Mouse (Mus musculus): ENCODE measurements around the gene Man1c1. TPM values are rescaled to one million over a fixed set of nuclear protein-coding genes. Genes with fewer than 3 reads are reported as not detected.

Man1c1 gene
- polyA plus RNA-seq, 1 experiment from 2014 or later: 4.1 TPM

DNA sequence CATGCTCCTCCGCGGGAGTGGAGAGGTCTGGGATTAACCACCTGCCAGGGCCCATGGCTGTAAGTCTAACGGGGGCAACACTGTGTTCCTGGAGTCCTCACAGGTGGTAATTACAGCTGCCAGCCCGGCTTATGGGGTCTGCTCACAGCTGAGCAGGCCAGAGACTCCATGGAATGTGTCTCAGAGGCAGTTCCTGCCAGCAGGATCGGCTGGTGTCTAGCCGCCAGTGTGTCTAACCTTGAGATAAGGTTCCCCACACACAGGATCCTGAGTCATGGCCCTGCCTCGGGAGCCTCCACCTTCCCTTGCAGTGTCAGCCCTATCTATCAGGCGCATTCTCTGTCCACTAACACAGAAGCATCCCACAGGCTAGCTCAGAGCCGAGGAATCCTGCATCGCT is 41.0 kb downstream of the Man1c1 start:
- DNase-seq (ENCODE audit: low spot score): no peak
- H3K9ac ChIP-seq (ENCODE audit: low read depth, low read length): no peak overlapping the region
- peak; percentile 68 for ATAC-seq (replicated peaks; ENCODE audit: low FRiP score)

DNA sequence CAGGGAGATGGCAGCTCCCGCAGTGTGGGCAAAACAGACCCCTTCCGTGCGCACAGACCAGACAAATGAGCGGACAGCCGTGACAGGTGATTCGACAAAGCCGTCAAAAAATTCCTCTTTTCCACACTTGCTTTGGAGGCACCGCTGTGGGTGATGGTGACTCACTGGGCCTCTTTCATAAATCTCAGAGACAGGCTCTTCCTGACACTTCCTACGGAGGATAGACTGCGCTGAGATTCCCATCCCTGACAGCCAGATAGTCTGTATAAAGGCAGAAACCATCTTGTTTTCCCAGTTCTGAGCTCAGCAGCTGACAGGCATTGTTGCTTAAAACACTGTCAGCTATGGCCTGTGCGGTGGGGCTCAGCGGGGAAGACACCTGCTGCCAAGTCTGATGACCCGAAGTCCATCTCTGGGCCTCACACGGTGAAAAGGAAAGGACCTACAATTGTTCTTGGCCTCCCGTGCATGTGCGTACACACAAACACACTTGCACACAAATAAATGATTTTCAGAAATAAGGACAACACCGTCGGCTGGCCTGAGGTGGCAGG is 43.4 kb downstream of the Man1c1 start:
- no peak for ATAC-seq (replicated peaks; ENCODE audit: low FRiP score)
- Histone ChIP-seq H3K27ac (ENCODE audit: low read depth, low read length) (no peak overlapping the region), H3K36me3 (ENCODE audit: control insufficient read depth, insufficient read depth, low read length) (no peaks in the 10 kb centered on the region), H3K4me1 (replicated peaks; ENCODE audit: control insufficient read depth, insufficient read depth, low read length) (peaks cover 19% of the 10 kb centered on the region), H3K4me3 (ENCODE audit: low read depth, low read length) (no peak overlapping the region), H3K9ac (ENCODE audit: low read depth, low read length) (no peak overlapping the region), H3K4me2 (no peak overlapping the region), H3K27me3 (replicated peaks; ENCODE audit: control insufficient read depth, insufficient read depth, low read length) (peaks cover 4% of the 10 kb centered on the region; the same call in 1 of the 2 replicates), H3K9me3 (ENCODE audit: control insufficient read depth, low read length) (no peaks in the 10 kb centered on the region)
- WGBS: 71% methylated on average over 18 of the region's 18 CpGs
- DNase-seq (ENCODE audit: low spot score): no peak

More for the DNA sequence above, 41.0 kb downstream of the Man1c1 start:
- Histone ChIP-seq H3K4me3 (ENCODE audit: low read depth, low read length) (no peak overlapping the region), H3K27ac (ENCODE audit: low read depth, low read length) (no peak overlapping the region; the same call in 1 of the 2 replicates), H3K4me2 (no peak overlapping the region), H3K36me3 (ENCODE audit: control insufficient read depth, insufficient read depth, low read length) (no peaks in the 10 kb centered on the region), H3K27me3 (replicated peaks; ENCODE audit: control insufficient read depth, insufficient read depth, low read length) (peaks cover 4% of the 10 kb centered on the region; the same call in 1 of the 2 replicates), H3K4me1 (replicated peaks; ENCODE audit: control insufficient read depth, insufficient read depth, low read length) (peaks cover 19% of the 10 kb centered on the region), H3K9me3 (ENCODE audit: control insufficient read depth, low read length) (no peaks in the 10 kb centered on the region)
- 22% methylated on average over 10 of the region's 10 CpGs for WGBS

DNA sequence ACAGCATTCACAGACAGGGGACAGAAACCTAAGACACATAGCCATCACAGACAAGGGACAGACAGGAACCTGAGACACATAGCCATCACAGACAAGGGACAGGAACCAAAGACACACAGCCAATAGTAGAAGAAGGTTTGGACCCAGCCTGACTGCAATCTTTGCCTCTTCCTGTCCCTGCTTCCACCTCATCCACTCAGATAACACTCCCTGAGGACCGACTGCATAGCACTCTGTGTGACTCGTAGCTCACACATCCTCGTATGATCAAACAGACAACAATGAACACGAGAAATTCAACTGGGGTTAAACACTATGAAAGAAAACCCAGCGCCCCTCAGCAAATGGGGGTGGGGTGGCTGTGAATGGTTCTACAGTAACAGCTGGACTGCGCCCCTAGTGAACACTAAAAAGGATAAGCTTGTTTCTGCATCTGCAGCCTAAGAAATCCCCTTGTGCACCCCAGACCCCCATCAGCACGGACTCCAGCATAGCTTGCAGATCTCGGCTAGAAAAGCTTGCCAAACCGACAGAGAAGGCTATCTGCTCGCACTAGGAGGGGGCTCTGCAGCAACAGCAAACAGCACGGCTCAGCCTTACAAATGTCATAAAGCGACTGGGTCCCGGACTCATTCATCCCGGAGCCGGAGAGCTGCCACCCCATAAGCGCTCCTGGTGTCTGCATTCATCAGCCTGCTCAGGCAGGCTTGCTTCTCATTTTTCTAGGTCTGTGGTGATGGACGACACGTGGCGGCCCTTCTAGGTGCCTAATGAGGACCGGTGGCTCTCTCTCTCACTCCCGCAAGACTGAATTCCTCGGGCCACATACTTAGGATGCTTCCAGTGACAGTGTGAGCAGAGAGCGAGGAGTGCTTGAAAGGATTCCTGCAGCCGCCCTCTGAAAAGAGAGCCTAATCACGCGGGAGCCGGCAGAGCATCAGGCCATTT is 44.5 kb downstream of the Man1c1 start:
- ATAC-seq (replicated peaks; ENCODE audit: low FRiP score): no peak
- no peak for DNase-seq (ENCODE audit: low spot score)
- no peaks in the 10 kb centered on the region for H3K9me3 ChIP-seq (ENCODE audit: control insufficient read depth, low read length)
- no peaks in the 10 kb centered on the region for H3K36me3 ChIP-seq (ENCODE audit: control insufficient read depth, insufficient read depth, low read length)
- H3K27me3 ChIP-seq (replicated peaks; ENCODE audit: control insufficient read depth, insufficient read depth, low read length): peaks cover 4% of the 10 kb centered on the region; the same call in 1 of the 2 replicates
- H3K27ac ChIP-seq (ENCODE audit: low read depth, low read length): no peak overlapping the region
- peak overlapping the region; percentile 41 for H3K4me2 ChIP-seq
- H3K4me3 ChIP-seq (ENCODE audit: low read depth, low read length): no peak overlapping the region
- H3K9ac ChIP-seq (ENCODE audit: low read depth, low read length): no peak overlapping the region
- H3K4me1 ChIP-seq (replicated peaks; ENCODE audit: control insufficient read depth, insufficient read depth, low read length): peaks cover 19% of the 10 kb centered on the region
- 48% methylated on average over 27 of the region's 27 CpGs for WGBS

DNA sequence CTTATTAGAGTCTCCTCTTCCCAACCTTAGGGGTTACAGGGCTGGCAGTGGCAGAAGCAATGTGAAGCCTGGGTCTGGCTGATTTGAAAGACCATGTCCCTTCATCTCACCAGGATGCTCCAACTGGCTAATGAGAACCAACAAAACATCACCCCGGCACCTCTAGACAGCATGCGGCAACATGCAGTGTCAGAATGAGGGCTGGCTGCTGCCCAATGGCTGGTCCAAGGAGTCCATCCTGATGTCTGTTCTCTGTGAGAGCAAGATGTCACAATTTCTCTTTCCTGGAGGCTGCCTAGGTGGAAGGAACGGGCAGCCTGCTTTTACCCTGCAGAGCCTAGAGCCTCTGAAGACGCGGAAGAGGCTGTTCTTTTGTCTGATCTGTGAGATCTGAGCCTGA is 46.6 kb downstream of the Man1c1 start:
- 77% methylated on average over 5 of the region's 5 CpGs for WGBS
- Histone ChIP-seq H3K27ac (ENCODE audit: low read depth, low read length) (no peak overlapping the region), H3K36me3 (ENCODE audit: control insufficient read depth, insufficient read depth, low read length) (no peaks in the 10 kb centered on the region), H3K27me3 (replicated peaks; ENCODE audit: control insufficient read depth, insufficient read depth, low read length) (peaks cover 4% of the 10 kb centered on the region; the same call in 1 of the 2 replicates), H3K4me2 (no peak overlapping the region), H3K4me1 (replicated peaks; ENCODE audit: control insufficient read depth, insufficient read depth, low read length) (peaks cover 10% of the 10 kb centered on the region), H3K4me3 (ENCODE audit: low read depth, low read length) (no peak overlapping the region), H3K9ac (ENCODE audit: low read depth, low read length) (no peak overlapping the region), H3K9me3 (ENCODE audit: control insufficient read depth, low read length) (no peaks in the 10 kb centered on the region)
- DNase-seq (ENCODE audit: low spot score): no peak
- ATAC-seq (replicated peaks; ENCODE audit: low FRiP score): no peak

DNA sequence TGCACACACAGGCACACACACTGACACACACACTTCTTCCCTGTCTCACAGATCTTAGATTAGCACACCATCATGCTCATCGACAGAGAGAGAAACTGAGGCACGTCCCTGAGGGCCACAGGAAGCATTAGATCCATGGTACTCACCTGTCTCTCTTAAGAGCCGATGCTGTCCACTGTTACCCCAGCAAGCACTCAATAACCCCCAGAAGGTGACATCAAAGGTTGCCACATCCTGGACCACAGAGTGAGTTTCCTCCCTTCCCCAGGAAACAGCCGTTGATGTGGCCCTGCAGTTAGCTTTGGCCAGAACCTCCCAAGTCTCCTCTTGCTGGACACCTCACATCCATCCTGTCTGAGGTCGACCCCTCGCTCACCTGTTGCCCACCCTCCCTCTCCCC is 49.7 kb downstream of the Man1c1 start:
- Histone ChIP-seq H3K4me1 (replicated peaks; ENCODE audit: control insufficient read depth, insufficient read depth, low read length) (peaks cover under 1% of the 10 kb centered on the region; the same call in 1 of the 2 replicates), H3K4me3 (ENCODE audit: low read depth, low read length) (no peak overlapping the region), H3K27ac (ENCODE audit: low read depth, low read length) (no peak overlapping the region), H3K9me3 (ENCODE audit: control insufficient read depth, low read length) (no peaks in the 10 kb centered on the region), H3K9ac (ENCODE audit: low read depth, low read length) (no peak overlapping the region), H3K36me3 (ENCODE audit: control insufficient read depth, insufficient read depth, low read length) (no peaks in the 10 kb centered on the region), H3K4me2 (no peak overlapping the region), H3K27me3 (replicated peaks; ENCODE audit: control insufficient read depth, insufficient read depth, low read length) (no peaks in the 10 kb centered on the region)
- no peak for DNase-seq (ENCODE audit: low spot score)
- WGBS: 61% methylated on average over 6 of the region's 6 CpGs
- no peak for ATAC-seq (replicated peaks; ENCODE audit: low FRiP score)

DNA sequence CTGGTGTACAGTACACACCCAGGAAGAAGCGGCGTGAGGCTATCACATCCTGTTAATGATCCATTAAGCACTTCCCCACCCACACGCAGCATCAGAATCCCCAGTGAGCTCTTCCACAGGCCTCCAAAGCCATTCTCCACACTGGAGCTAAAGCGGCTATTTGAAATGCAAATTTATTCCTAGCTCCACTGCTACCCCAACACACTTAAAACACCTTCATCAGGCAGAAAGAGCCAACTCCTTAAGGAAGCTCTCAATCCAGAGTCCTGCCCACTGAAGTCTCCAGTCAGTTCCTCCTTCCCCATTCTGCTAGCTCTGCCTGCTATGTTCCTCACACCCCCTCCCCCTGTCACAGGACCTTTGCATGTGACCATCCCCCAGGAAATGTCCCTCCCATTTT is 51.4 kb downstream of the Man1c1 start:
- no peak overlapping the region for H3K27ac ChIP-seq (ENCODE audit: low read depth, low read length)
- H3K4me3 ChIP-seq (ENCODE audit: low read depth, low read length): no peak overlapping the region
- no peaks in the 10 kb centered on the region for H3K9me3 ChIP-seq (ENCODE audit: control insufficient read depth, low read length)
- H3K36me3 ChIP-seq (ENCODE audit: control insufficient read depth, insufficient read depth, low read length): no peaks in the 10 kb centered on the region
- WGBS: 84% methylated on average over 4 of the region's 4 CpGs
- H3K27me3 ChIP-seq (replicated peaks; ENCODE audit: control insufficient read depth, insufficient read depth, low read length): no peaks in the 10 kb centered on the region
- no peak overlapping the region for H3K9ac ChIP-seq (ENCODE audit: low read depth, low read length)
- DNase-seq (ENCODE audit: low spot score): no peak
- no peak overlapping the region for H3K4me2 ChIP-seq
- ATAC-seq (replicated peaks; ENCODE audit: low FRiP score): no peak
- H3K4me1 ChIP-seq (replicated peaks; ENCODE audit: control insufficient read depth, insufficient read depth, low read length): no peaks in the 10 kb centered on the region

DNA sequence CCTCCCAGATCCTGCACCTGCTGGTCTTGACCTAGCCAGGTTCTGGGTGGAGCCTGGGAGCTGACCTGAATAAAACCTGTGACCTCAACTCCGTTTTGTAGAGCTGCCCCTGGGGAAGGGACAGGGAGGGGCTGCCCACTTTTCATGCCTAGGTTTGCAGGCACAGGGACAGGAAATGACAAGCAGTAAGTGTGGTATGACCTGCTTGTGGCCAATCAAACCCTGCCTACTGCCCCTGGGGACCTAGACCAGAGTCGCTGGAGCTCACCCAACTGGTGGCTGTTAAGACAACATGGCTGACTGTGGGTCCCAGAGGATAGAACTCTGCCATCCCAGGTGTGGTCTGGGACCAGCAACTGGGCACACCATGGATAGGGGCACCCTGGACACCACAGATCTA is 51.9 kb downstream of the Man1c1 start:
- Histone ChIP-seq H3K4me1 (replicated peaks; ENCODE audit: control insufficient read depth, insufficient read depth, low read length) (no peaks in the 10 kb centered on the region), H3K4me2 (no peak overlapping the region), H3K36me3 (ENCODE audit: control insufficient read depth, insufficient read depth, low read length) (no peaks in the 10 kb centered on the region), H3K4me3 (ENCODE audit: low read depth, low read length) (no peak overlapping the region), H3K27ac (ENCODE audit: low read depth, low read length) (no peak overlapping the region), H3K9ac (ENCODE audit: low read depth, low read length) (no peak overlapping the region), H3K27me3 (replicated peaks; ENCODE audit: control insufficient read depth, insufficient read depth, low read length) (no peaks in the 10 kb centered on the region), H3K9me3 (ENCODE audit: control insufficient read depth, low read length) (no peaks in the 10 kb centered on the region)
- ATAC-seq (replicated peaks; ENCODE audit: low FRiP score) (no peak), DNase-seq (ENCODE audit: low spot score) (no peak)
- WGBS: 56% methylated on average over 2 of the region's 2 CpGs

DNA sequence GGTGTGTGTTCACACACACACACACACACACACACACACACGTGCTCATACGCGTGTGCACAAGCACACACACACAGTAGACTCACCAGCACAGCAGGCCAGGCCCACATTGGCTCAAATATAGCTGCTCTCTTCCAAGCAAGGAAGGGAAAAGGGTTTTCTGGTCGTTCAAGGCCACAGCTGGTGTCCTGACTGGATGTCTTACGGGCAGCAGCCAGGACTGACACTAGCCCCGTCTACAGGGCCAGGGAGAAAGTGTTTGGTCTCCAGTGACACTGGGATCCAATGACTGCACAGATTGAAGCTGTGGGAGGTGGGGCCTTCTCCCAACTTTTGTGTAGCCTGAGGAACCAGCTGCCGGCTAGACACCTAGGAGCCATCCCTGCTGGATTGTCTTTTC is 52.7 kb downstream of the Man1c1 start:
- no peak overlapping the region for H3K9ac ChIP-seq (ENCODE audit: low read depth, low read length)
- no peaks in the 10 kb centered on the region for H3K9me3 ChIP-seq (ENCODE audit: control insufficient read depth, low read length)
- no peaks in the 10 kb centered on the region for H3K36me3 ChIP-seq (ENCODE audit: control insufficient read depth, insufficient read depth, low read length)
- no peak for DNase-seq (ENCODE audit: low spot score)
- H3K4me3 ChIP-seq (ENCODE audit: low read depth, low read length): no peak overlapping the region
- H3K27ac ChIP-seq (ENCODE audit: low read depth, low read length): no peak overlapping the region
- no peaks in the 10 kb centered on the region for H3K4me1 ChIP-seq (replicated peaks; ENCODE audit: control insufficient read depth, insufficient read depth, low read length)
- no peak overlapping the region for H3K4me2 ChIP-seq
- H3K27me3 ChIP-seq (replicated peaks; ENCODE audit: control insufficient read depth, insufficient read depth, low read length): no peaks in the 10 kb centered on the region
- ATAC-seq (replicated peaks; ENCODE audit: low FRiP score): no peak
- 82% methylated on average over 7 of the region's 7 CpGs for WGBS
